Mouse (Mus musculus) embryonic facial prominence, embryonic 10.5 days (tissue): Measurements from ENCODE around the gene Amotl2. TPM values are rescaled to one million over a fixed set of nuclear protein-coding genes. Genes with fewer than 3 reads are reported as not detected.

ENCODE experiments used
- DNase-seq: peaks from one replicate; pipeline ENCODE4 v3.0.0-alpha.2; 2017; ENCODE audit warnings: low spot score
- H3K27ac ChIP-seq: fragments of 300-500 bp; sonication (generic); replicated peaks from 2 replicates; pipeline ENCODE4 v1.5.1; 2016; ENCODE audit warnings: mild to moderate bottlenecking
- H3K27me3 ChIP-seq: fragments of 300-500 bp; sonication (generic); replicated peaks from 2 replicates; pipeline ENCODE4 v1.6.1; 2016; ENCODE audit warnings: low read depth, mild to moderate bottlenecking; ENCODE audit not compliant: poor library complexity, severe bottlenecking
- H3K36me3 ChIP-seq: fragments of 300-500 bp; sonication (generic); replicated peaks from 2 replicates; pipeline ENCODE4 v1.6.1; 2016; ENCODE audit warnings: mild to moderate bottlenecking, moderate library complexity
- H3K4me1 ChIP-seq: fragments of 300-500 bp; sonication (generic); 2 replicates; pipeline ENCODE4 v1.6.1; 2016
- H3K4me3 ChIP-seq: fragments of 300-500 bp; sonication (generic); 2 replicates; pipeline ENCODE4 v1.5.1; 2016; ENCODE audit warnings: mild to moderate bottlenecking, moderate library complexity
- H3K9me3 ChIP-seq: fragments of 300-500 bp; sonication (generic); 2 replicates; pipeline ENCODE4 v1.6.1; 2016; ENCODE audit warnings: mild to moderate bottlenecking
- WGBS: fragments of 180-500 bp; shearing (Covaris S2); methylation state at CpG from one replicate; pipeline ENCODE4 v1.1.7; 2016; 5-methylcytosine and 5-hydroxymethylcytosine counted together
- polyA plus RNA-seq: library from polyadenylated mRNA; unstranded; fragments of >200 nt; fragmentation: Nextera tagmentation; extraction: Ambion mirVana; gene quantifications from 2 replicates; pipeline ENCODE4 v1.2.1, GENCODE M21; 2016

Amotl2 gene
- polyA plus RNA-seq, 1 experiment from 2014 or later: 61.4 TPM

DNA sequence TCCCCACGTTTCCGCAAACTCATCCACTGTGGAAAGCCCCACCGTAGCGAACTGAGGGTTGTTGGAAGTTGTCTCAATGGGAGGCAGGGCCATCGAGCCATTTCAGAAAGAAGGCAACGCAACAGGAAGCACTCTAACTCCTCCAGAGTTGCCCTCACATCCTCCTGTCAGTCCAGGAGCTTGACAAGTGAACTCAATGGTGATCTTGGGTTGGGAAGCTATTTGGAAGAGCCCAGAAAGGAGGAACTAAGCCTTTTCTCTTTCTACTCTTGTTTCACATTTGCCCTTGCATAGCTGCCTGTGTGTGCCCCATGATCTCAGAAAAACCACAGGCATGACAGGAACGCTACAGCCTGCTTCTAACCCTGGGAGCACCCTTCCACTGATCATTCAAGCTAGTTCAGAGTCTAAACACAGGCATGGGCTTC is 14.6 kb downstream of the Amotl2 start:
- DNase-seq: no peak
- Histone ChIP-seq H3K36me3 (peaks cover 87% of the 10 kb centered on the region), H3K27me3 (no peaks in the 10 kb centered on the region), H3K4me3 (no peak overlapping the region), H3K27ac (no peak overlapping the region), H3K4me1 (peaks cover 50% of the 10 kb centered on the region), H3K9me3 (no peaks in the 10 kb centered on the region)
- 86% methylated on average over 7 of the region's 7 CpGs for WGBS

DNA sequence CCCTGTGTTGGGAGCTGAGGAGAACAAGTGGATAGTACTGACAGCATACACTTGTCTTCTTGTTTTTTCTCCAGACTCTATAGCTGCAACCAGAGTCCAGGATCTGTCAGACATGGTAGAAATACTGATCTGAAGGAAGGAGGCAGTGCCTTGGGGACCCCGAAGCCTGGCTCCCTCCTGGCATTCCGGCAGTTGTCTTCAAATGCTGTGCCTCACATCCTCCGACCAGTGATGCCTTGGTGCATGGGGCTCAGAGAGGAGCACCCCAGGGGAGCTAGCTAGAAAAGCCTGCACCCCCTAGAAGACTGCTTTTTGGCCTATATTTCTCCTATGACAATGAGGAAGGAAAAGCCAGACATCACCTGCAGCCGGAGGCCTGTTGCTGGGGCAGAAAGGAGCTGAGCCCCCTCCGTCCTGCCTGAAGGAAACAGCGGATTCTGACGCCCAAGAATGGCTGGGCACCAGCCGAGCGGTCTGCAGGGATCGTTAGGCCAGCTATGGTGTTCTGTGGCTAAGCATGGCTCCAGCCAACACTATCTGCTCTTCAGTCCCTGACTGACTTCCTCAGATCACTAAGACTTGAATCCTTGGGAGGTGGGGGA is 15.2 kb downstream of the Amotl2 start:
- Histone ChIP-seq H3K9me3 (no peaks in the 10 kb centered on the region), H3K36me3 (peaks cover 80% of the 10 kb centered on the region), H3K4me1 (peaks cover 43% of the 10 kb centered on the region), H3K27me3 (no peaks in the 10 kb centered on the region), H3K27ac (no peak overlapping the region), H3K4me3 (no peak overlapping the region)
- 87% methylated on average over 10 of the region's 10 CpGs for WGBS
- no peak for DNase-seq

- H3K36me3 ChIP-seq: peaks cover 73% of the 10 kb centered on the region
- H3K4me3 ChIP-seq: no peak overlapping the region
- DNase-seq: no peak
- no peaks in the 10 kb centered on the region for H3K27me3 ChIP-seq
- peaks cover 38% of the 10 kb centered on the region for H3K4me1 ChIP-seq
- H3K27ac ChIP-seq: no peak overlapping the region
- no peaks in the 10 kb centered on the region for H3K9me3 ChIP-seq
- whole genome bisulfite sequencing: 77% methylated on average over 5 of the region's 5 CpGs
Observed at GRCm38 (mm10) chr9:102732326-102732865, 15.9 kb downstream of the Amotl2 start.

- Histone ChIP-seq H3K9me3 (no peaks in the 10 kb centered on the region), H3K36me3 (peaks cover 63% of the 10 kb centered on the region), H3K4me1 (peaks cover 32% of the 10 kb centered on the region), H3K27me3 (no peaks in the 10 kb centered on the region), H3K4me3 (no peak overlapping the region), H3K27ac (no peak overlapping the region)
- no peak for DNase-seq
- WGBS: 96% methylated on average over 5 of the region's 5 CpGs
Observed at GRCm38 (mm10) chr9:102733459-102733858, 17.0 kb downstream of the Amotl2 start.

DNA sequence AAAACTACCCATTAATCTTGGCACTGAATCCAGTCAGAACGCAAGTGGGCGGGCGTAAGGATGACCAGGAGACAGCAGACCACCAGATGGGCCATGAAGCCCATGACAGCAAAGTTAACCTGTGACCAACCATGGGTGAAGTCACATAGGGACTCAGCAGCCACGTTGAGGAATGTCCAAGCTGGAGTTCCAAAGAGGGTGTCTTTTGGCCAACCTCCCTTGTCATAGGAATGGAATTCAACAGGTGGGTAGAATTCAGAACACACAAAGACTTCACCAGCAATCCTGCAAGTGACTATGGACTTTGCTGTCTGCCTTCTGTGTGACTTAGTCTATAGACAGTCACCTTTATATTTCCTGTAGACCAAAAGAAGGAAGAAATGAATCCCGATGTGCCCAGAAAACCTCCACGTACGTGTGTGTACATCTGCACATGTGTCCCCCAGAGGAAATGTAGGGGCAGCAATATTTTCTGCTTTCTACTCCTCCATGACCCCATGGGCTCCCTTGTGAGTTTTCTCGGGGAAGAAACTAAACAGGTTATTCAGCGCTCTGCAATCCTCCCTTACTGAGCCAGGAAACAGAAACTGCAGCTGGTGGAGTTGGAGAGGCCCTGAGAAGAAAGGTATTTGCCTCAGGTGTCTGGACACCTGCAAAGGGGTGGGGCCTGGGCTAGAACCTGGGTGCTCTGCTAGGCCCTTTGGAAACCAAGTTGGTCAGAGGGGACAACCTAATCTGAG is 17.7 kb downstream of the Amotl2 start:
- Histone ChIP-seq H3K27ac (no peak overlapping the region), H3K4me1 (peaks cover 31% of the 10 kb centered on the region), H3K27me3 (no peaks in the 10 kb centered on the region), H3K36me3 (peaks cover 56% of the 10 kb centered on the region), H3K4me3 (no peak overlapping the region), H3K9me3 (no peaks in the 10 kb centered on the region)
- no peak for DNase-seq
- WGBS: 79% methylated on average over 9 of the region's 9 CpGs

DNA sequence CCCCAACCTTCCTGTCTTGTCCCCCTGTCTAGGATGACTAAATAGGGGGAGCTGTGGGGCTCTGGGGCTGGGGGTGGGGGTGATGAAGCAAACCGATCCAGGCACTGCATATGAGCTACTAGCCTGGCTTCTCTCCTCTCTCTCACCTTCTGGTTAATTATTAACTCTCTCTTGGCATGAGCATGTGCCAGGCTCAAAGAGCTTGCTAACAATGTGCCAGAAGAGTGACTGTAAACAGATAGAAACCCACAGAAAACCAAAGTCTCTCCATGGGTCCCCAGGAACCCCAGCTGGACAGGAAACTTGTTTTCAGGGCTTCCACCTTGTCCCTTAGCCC is 18.2 kb downstream of the Amotl2 start:
- Histone ChIP-seq H3K27ac (no peak overlapping the region), H3K4me1 (peaks cover 27% of the 10 kb centered on the region), H3K27me3 (no peaks in the 10 kb centered on the region), H3K36me3 (peaks cover 50% of the 10 kb centered on the region), H3K9me3 (no peaks in the 10 kb centered on the region), H3K4me3 (no peak overlapping the region)
- WGBS: 77% methylated on average over 1 of the region's 1 CpGs
- DNase-seq: no peak

DNA sequence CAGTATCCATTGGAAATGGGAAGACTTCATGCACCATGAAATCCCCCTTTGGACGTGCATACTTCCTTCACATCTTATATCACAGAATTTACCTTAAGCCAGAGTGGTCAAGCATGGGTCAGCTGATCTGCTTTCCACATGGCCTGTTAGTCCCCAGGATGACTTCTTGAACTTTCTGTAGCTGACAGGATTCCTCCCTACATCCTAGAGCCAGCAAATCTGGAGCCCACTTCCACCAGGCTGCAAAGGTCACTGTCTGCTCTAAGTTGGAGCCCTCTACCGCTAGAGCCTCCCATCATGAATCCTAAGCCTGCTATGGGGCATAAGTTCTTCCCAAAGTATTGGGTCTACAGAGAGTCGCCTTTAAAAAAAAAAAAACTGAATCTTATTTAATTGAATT is 18.8 kb downstream of the Amotl2 start:
- H3K9me3 ChIP-seq: no peaks in the 10 kb centered on the region
- no peak overlapping the region for H3K27ac ChIP-seq
- peaks cover 45% of the 10 kb centered on the region for H3K36me3 ChIP-seq
- no peak for DNase-seq
- no peak overlapping the region for H3K4me3 ChIP-seq
- no peaks in the 10 kb centered on the region for H3K27me3 ChIP-seq
- 92% methylated on average over 3 of the region's 3 CpGs for WGBS
- H3K4me1 ChIP-seq: peaks cover 27% of the 10 kb centered on the region

- H3K36me3 ChIP-seq: peaks cover 37% of the 10 kb centered on the region
- H3K4me3 ChIP-seq: no peak overlapping the region
- no peak for DNase-seq
- H3K27ac ChIP-seq: peak overlapping the region; percentile 19; the same call in 1 of the 2 replicates
- H3K9me3 ChIP-seq: no peaks in the 10 kb centered on the region
- 75% methylated on average over 1 of the region's 1 CpGs for WGBS
- no peaks in the 10 kb centered on the region for H3K27me3 ChIP-seq
- H3K4me1 ChIP-seq: peaks cover 23% of the 10 kb centered on the region
Observed at GRCm38 (mm10) chr9:102735996-102736395, 19.5 kb downstream of the Amotl2 start.

DNA sequence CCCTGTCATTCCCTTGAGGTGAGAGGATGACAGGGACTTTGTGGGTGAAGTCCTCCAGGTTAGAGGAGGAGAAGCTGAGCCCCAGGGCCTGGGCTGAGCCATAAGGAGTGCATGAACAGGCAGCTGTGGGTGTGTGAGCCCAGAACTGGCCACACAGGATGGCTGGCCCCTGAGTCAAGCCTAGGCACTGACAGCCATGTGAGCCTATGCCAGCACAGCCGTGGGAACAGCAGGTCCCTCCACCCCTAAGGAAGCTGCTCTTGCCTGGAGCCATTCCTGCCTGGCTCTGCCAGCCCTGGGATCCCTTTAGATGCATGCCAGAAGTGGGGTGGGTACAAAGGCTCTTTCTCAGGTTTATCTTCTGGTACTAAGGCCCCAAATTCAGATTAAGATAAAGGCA is 20.9 kb downstream of the Amotl2 start:
- Histone ChIP-seq H3K27me3 (no peaks in the 10 kb centered on the region), H3K4me1 (peaks cover 10% of the 10 kb centered on the region), H3K27ac (no peak overlapping the region), H3K36me3 (peaks cover 23% of the 10 kb centered on the region), H3K9me3 (no peaks in the 10 kb centered on the region), H3K4me3 (no peak overlapping the region)
- WGBS: 50% methylated on average over 1 of the region's 1 CpGs
- no peak for DNase-seq

DNA sequence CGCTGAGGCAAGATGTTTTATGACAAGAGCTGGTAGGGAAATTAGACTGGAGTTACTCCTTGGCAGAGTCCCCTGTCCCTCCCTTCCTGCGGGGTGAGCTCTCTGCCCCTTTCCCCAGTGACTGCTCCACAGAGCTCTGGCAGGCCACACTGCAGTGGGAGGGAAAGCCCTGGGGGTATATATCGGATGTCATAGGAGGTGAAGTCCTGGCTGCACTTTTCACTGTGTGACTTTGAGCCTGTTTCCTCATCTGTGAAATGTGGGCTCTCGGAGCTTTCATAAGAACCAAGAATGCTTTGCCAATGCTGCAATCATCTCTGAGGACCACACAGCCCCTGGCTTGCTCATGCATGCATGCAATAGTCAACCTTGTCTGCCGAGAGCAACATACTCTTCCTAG is 30.3 kb downstream of the Amotl2 start:
- H3K4me1 ChIP-seq: peaks cover 10% of the 10 kb centered on the region
- H3K27ac ChIP-seq: no peak overlapping the region; the same call in 1 of the 2 replicates
- no peak overlapping the region for H3K4me3 ChIP-seq
- 61% methylated on average over 5 of the region's 5 CpGs for WGBS
- H3K27me3 ChIP-seq: no peaks in the 10 kb centered on the region
- no peaks in the 10 kb centered on the region for H3K9me3 ChIP-seq
- no peak for DNase-seq
- H3K36me3 ChIP-seq: no peaks in the 10 kb centered on the region

DNA sequence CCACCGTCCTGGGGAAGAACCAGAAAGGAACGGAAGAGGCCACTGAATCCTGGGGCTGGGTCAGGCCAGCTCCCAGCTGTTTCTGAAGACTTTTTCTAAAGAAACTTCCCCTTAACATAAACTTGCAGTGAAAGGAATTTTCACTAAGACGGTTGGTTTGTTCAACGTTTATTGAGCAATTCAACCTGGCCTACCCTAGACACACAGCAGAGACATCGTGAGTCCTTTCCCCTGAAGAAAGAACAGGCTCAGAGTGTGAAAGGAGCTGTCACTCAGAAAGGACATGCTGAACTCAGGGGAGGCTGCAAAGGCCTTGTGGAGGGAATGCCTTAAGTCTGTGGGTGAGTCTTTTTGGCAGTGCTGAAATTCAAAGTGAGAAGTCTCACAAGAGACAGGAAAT is 31.4 kb downstream of the Amotl2 start:
- 53% methylated on average over 5 of the region's 5 CpGs for WGBS
- Histone ChIP-seq H3K36me3 (no peaks in the 10 kb centered on the region), H3K27ac (no peak overlapping the region), H3K4me1 (peaks cover 10% of the 10 kb centered on the region), H3K27me3 (no peaks in the 10 kb centered on the region), H3K9me3 (no peaks in the 10 kb centered on the region), H3K4me3 (no peak overlapping the region)
- DNase-seq: no peak

DNA sequence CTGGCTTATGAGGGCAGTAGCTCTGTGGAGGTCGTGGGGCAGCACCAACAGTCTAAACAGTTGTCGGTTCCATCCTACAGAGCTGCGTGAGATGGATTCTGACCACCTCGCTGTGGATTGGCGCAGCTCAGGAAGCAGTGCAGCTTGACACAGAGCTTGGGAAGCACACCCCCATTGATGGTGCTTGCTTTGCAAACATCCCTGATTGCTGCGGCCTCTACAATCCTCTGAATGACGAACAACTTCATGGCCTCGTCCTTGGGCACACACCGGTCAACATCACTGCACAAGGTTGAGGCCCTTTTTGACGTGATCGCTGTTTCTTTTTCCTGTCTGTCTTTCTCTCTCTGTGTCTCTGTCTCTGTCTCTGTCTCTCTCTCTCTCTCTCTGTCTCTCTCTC is 32.7 kb downstream of the Amotl2 start:
- DNase-seq: no peak
- H3K9me3 ChIP-seq: no peaks in the 10 kb centered on the region
- H3K36me3 ChIP-seq: no peaks in the 10 kb centered on the region
- peaks cover 10% of the 10 kb centered on the region for H3K4me1 ChIP-seq
- H3K27me3 ChIP-seq: no peaks in the 10 kb centered on the region
- H3K4me3 ChIP-seq: no peak overlapping the region
- H3K27ac ChIP-seq: no peak overlapping the region
- WGBS: 84% methylated on average over 11 of the region's 11 CpGs

GRCm38 (mm10) chr9:102751632-102752303 is 35.3 kb downstream of the Amotl2 start:
- 91% methylated on average over 5 of the region's 5 CpGs for WGBS
- no peak for DNase-seq
- no peaks in the 10 kb centered on the region for H3K36me3 ChIP-seq

More at GRCm38 (mm10) chr9:102751632-102752303, 35.3 kb downstream of the Amotl2 start:
- H3K27me3 ChIP-seq: no peaks in the 10 kb centered on the region
- no peak overlapping the region for H3K27ac ChIP-seq
- H3K4me1 ChIP-seq: peaks cover 17% of the 10 kb centered on the region
- no peak overlapping the region for H3K4me3 ChIP-seq
- H3K9me3 ChIP-seq: no peaks in the 10 kb centered on the region
